Mouse (Mus musculus) G1E (cell line): ENCODE data around the gene Prickle1.

Source experiments
- CTCF ChIP-seq: IDR thresholded peaks from 2 replicates; pipeline ENCODE4 v1.5.1; 2012; ENCODE audit warnings: low read depth, low read length, inconsistent platforms, mixed read lengths
- GATA1 ChIP-seq: IDR thresholded peaks from 2 replicates; pipeline ENCODE4 v1.6.1; 2012; ENCODE audit warnings: borderline replicate concordance, low read length, inconsistent platforms, mixed read lengths
- GATA2 ChIP-seq: IDR thresholded peaks from 2 replicates; pipeline ENCODE4 v1.6.1; 2012; ENCODE audit warnings: low read depth, low read length, inconsistent platforms, borderline replicate concordance
- TAL1 ChIP-seq: conservative IDR thresholded peaks from 2 replicates; pipeline ENCODE4 v1.6.1; 2012; ENCODE audit warnings: low read depth, low read length, inconsistent platforms, mixed read lengths

DNA sequence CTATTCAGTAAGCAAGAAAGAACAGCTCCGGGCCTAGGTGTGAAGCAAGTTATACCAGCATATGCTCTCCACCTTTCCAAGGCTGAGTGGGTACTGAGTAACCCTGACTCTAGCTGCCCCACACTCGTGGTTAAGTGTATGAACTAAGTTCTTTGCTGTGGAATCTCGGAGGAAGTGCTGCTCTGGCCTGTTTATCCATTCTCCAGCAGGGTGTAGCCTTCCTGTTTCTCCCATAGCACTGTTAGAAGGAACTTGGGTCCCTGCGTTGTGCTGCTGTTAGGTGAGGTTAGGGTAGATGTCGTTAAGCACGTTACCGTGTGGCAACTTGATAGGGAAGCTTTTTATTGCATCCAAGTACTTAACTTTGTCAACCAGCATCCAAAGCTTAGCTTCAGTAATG is 101.0 kb downstream of the Prickle1 start:
- TF ChIP-seq TAL1 (no peak), CTCF (no peak), GATA1 (no peak), GATA2 (no peak)
